Mouse (Mus musculus) heart, postnatal 14 days (tissue): ENCODE results near the gene Gm4491. TPM values are rescaled to one million over a fixed set of nuclear protein-coding genes. Genes with fewer than 3 reads are reported as not detected.
"Not testable (repeated sequence)": the region's sequence is repeated elsewhere in the genome, so short reads cannot be mapped to it uniquely, and the experiment has no call there.

ENCODE experiments used
- DNase-seq, 2 experiments: peaks; one replicate each; pipeline ENCODE4 v3.0.0; 2021 to 2022
- intact Hi-C: fragments of 180-260 bp; cut with DNase I; formaldehyde crosslinking; loops from one replicate; pipeline ENCODE4 v1.15.1; 2025
- total RNA-seq, 2 experiments: library from RNA; stranded (reverse); gene quantifications; 2 replicates each; pipeline ENCODE4 v1.2.3; 2021

The Gm4491 gene
- total RNA-seq, 2 experiments from 2014 or later = not detected

DNA sequence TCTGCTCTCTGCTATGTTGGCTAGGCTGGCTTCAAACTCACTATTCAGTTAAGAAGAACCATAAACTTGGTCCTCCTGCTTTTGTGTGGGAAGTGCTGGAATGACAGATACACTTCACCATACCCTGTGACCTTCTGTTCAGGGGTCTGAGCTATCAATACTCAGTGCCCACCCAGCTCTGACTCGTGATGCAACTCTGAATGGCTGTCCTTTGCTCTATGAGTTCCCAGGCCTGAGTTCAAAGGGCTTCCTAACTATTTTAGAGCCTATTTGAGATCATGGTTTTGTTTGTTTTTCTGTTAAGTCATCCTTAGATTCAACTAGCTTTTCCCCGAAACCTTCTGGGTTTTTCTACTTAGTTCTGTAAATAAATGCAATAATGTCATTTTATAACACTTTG, 25.7 kb downstream of the Gm4491 start:
- no peak for DNase-seq

DNA sequence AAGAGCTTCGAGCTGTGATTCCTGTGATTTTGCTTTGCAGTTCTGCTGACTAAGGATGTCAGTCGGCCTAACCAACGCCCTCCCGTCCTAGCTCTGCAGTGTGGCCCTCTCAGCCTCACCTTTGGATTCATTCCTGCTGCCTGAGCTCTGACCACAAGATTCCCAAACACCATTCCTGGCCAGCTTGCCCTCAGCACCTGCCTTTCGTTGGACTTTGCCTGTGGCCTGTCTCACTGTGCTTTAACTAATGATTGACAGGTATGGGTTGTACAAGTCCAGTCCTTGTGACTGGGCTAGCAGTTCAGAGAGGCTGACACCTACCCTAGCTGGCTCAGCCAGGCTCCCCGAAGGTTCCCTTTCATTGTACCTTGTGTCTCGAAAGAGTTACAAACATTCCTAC, 26.6 kb downstream of the Gm4491 start:
- no peak for DNase-seq
- intact Hi-C loops = no loop called here

More for the DNA sequence above, 25.7 kb downstream of the Gm4491 start:
- intact Hi-C loops = no loop called here

- intact Hi-C loops = no loop called here
- DNase-seq = no peak
Measured at GRCm38 (mm10) chr14:57084180-57084668, 31.5 kb downstream of the Gm4491 start.

DNA sequence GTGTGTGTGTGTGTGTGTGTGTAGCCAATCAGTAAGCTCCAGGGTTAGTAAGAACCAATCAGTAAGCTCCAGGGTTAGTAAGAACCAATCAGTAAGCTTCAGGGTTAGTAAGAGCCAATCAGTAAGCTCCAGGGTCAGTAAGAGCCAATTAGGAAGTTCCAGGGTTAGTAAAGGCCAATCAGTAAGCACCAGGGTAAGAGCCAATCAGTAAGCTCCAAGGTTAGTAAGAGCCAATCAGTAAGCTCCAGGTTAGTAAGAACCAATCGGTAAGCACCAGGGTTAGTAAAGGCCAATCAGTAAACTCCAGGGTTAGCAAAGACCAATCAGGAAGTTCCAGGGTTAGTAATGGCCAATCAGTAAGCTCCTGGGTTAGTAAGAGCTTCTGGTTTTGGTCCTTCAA, 32.8 kb downstream of the Gm4491 start:
- intact Hi-C loops = no loop called here
- no peak for DNase-seq

DNA sequence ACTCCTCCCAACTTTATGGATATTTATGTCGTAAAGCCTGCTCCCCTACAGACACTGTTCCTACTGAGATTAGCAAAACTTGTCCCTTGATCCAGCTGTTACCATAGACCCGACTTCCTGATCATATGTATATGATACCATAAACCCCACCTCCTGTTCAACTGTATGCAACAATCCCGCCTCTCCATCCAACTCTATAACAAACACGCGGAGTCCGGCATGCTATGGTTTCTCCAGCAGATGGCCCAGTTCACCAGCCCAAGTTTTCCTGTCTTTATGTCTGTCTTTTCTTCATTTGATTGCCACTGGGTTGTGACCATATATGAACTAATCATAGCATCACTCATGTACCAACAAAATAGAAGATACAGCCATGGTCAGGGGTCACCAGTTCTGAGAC, 40.1 kb downstream of the Gm4491 start:
- intact Hi-C loops = no loop called here
- DNase-seq = no peak

DNA sequence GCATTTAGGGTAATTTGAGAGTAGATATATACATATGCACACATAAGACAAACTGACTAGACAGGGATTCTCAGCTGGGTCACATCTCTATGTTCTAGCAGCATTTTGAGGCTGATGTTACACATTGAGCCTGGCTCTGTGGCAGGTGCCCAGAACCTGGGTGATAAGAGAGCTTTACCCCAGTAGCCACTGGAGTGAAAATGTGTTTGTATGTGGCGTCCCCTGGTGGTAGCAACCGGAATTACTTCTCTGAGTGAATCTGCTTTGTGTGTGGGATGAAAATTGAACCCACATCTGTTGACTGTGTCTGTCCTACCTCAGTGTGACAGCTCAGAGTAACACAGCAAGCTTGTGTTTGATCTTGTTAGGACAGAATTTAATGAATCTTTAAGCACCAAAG, 45.8 kb downstream of the Gm4491 start:
- peak; percentile 21 to 49 for DNase-seq
- intact Hi-C loops = not testable (repeated sequence)

DNA sequence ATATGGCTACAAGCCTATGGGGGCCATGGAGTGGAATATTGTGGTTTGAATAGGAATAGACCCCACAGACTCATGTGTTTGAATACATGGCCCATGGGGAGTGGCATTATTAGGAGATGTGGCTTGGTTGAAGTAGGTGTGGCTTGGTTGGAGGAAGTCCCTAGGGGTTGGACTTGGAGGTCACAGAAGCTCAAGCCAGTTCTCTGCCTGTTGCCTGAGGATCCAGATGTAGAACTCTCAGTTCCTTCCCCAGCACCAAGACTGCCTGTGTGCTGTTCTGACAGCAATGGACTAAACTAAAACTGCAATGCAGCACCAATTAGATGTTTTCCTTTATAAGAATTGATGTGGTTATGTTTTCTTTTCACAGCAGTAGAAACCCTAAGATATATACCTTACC, 49.6 kb downstream of the Gm4491 start:
- DNase-seq = no peak
- intact Hi-C loops = no loop called here

Other genes with a start within 250 kb of the Gm4491 start
- gene Zmym2, start 229.2 kb downstream of the Gm4491 start, total RNA-seq = 10 to 100 TPM; 42.9 to 44.7 TPM
- 10 to 100 TPM; 19.2 to 21.5 TPM for gene Gja3, start 57.8 kb downstream of the Gm4491 start, total RNA-seq
- under 1 TPM; 0.10 to 0.14 TPM for gene Gjb2, start 11.2 kb downstream of the Gm4491 start, total RNA-seq
- gene Gjb6, start 17.7 kb upstream of the Gm4491 start, total RNA-seq = not detected